Mouse (Mus musculus) myocyte (in vitro differentiated cells): ENCODE measurements around the gene Me3.

Source experiments
- MYOD1 ChIP-seq, 3 experiments: IDR thresholded peaks; one replicate each; pipeline ENCODE4 v1.6.1; 2011; ENCODE audit warnings: control low read depth in 2 of 3, low read depth in 2 of 3, mild to moderate bottlenecking in 2 of 3, moderate library complexity in 1 of 3; ENCODE audit not compliant: insufficient read length in 2 of 3, control insufficient read depth in 1 of 3
- REST ChIP-seq: IDR thresholded peaks from one replicate; pipeline ENCODE4 v1.6.1; 2011; ENCODE audit warnings: mild to moderate bottlenecking, control low read depth, moderate library complexity; ENCODE audit not compliant: insufficient read depth, insufficient read length

DNA sequence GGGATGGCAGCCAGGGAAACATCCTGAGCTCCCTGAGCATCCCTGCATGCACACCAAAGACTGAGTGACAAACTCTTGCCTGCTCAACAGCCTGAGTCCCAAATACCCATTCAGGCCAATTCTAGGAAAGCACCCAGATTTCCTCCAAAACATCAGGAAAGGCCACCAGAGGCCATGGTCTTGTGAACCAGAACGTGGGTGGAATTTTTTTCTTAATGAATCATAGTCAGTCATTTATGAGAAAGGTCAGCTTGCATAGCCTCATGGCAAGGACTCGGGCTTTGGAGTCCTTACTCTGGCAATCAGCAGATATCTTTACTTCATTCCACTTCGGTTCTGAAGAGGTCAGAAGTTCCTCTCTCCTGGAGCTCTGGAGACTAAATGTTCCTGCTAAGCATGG, 218.3 kb downstream of the Me3 start:
- no peak for TF ChIP-seq MYOD1 (IDR thresholded peaks at IDR 0.05; ENCODE audit: control insufficient read depth in 1 of 3, insufficient read length in 2 of 3, low read depth in 2 of 3)
- no peak for TF ChIP-seq REST
